Mouse (Mus musculus) heart, postnatal 25 days (tissue): ENCODE data around the gene Gm16368. TPM values are rescaled to one million over a fixed set of nuclear protein-coding genes. Genes with fewer than 3 reads are reported as not detected.
"Not testable (repeated sequence)": the region's sequence is repeated elsewhere in the genome, so short reads cannot be mapped to it uniquely, and the experiment has no call there.

Experiments
- DNase-seq: peaks from one replicate; pipeline ENCODE4 v3.0.0; 2022; ENCODE audit warnings: low spot score
- intact Hi-C: fragments of 180-260 bp; cut with DNase I; formaldehyde crosslinking; loops from one replicate; pipeline ENCODE4 v1.15.1; 2025
- total RNA-seq, 2 experiments: library from RNA; stranded (reverse); gene quantifications; 2 replicates each; pipeline ENCODE4 v1.2.3; 2021

Gm16368 gene
- not detected for total RNA-seq

GRCm38 (mm10) chr12:88083397-88083796 is at the start of gene Gm16368:
Gene Gm16368 (plus strand): TSS chr12:88083697.
- DNase-seq, intact Hi-C loops: not testable (repeated sequence)

GRCm38 (mm10) chr12:88039062-88039461 is 44.4 kb upstream of the Gm16368 start:
- intact Hi-C loops, DNase-seq: not testable (repeated sequence)

- DNase-seq, intact Hi-C loops: not testable (repeated sequence)
Measured at GRCm38 (mm10) chr12:88039703-88040102, 43.8 kb upstream of the Gm16368 start.

GRCm38 (mm10) chr12:88045226-88045625 is 38.3 kb upstream of the Gm16368 start:
- intact Hi-C loops, DNase-seq: not testable (repeated sequence)

Other genes starting within 250 kb of the Gm16368 start
- gene Gm2001, start 241.4 kb upstream of the Gm16368 start, total RNA-seq, result not detected
- not detected for gene Gm2016, start 209.6 kb upstream of the Gm16368 start, total RNA-seq
- not detected for gene Gm2022, start 188.3 kb upstream of the Gm16368 start, total RNA-seq
- gene Gm2035, start 163.8 kb upstream of the Gm16368 start, total RNA-seq, result not detected
- not detected for gene Gm2042, start 129.6 kb upstream of the Gm16368 start, total RNA-seq
- not detected for gene Gm2075, start 71.8 kb upstream of the Gm16368 start, total RNA-seq
- gene Gm6803, start 64.9 kb upstream of the Gm16368 start, total RNA-seq, result not detected
- not detected for gene Gm2056, start 56.7 kb upstream of the Gm16368 start, total RNA-seq
- gene Gm10436, start 98.4 kb downstream of the Gm16368 start, total RNA-seq, result not detected
- not detected for gene Gm8332, start 166.4 kb downstream of the Gm16368 start, total RNA-seq
- not detected for gene Gm5662, start 190.8 kb downstream of the Gm16368 start, total RNA-seq
- not detected for gene Gm5039, start 240.3 kb downstream of the Gm16368 start, total RNA-seq